Mouse (Mus musculus) layer of hippocampus, adult 9-10 months (tissue): Measurements from ENCODE around the gene Rps9.
"Not testable (repeated sequence)": the region's sequence is repeated elsewhere in the genome, so short reads cannot be mapped to it uniquely, and the experiment has no call there.

Experiments used
- DNase-seq: peaks from one replicate; pipeline ENCODE4 v3.0.0; 2022; ENCODE audit warnings: low spot score

Gene Rps9

GRCm38 (mm10) chr7:3698471-3698870 is 5.3 kb upstream of the Rps9 start:
- DNase-seq = no peak

GRCm38 (mm10) chr7:3703148-3703878 is 480 bp upstream of the Rps9 start:
- no peak for DNase-seq

- DNase-seq = no peak
These were observed 682 bp downstream of the Rps9 start for GRCm38 (mm10) chr7:3704475-3704874.

- DNase-seq = not testable (repeated sequence)
These were observed 1.7 kb downstream of the Rps9 start for GRCm38 (mm10) chr7:3705461-3705860.

GRCm38 (mm10) chr7:3705911-3706310 is 2.1 kb downstream of the Rps9 start:
- DNase-seq = no peak

GRCm38 (mm10) chr7:3706343-3706934 is 2.6 kb downstream of the Rps9 start:
- DNase-seq = no peak

GRCm38 (mm10) chr7:3707027-3707426 is 3.2 kb downstream of the Rps9 start:
- no peak for DNase-seq

- DNase-seq = no peak
These were observed 4.0 kb downstream of the Rps9 start for GRCm38 (mm10) chr7:3707568-3708413.

- DNase-seq = not testable (repeated sequence)
These were observed 4.7 kb downstream of the Rps9 start for GRCm38 (mm10) chr7:3708447-3708980.

DNA sequence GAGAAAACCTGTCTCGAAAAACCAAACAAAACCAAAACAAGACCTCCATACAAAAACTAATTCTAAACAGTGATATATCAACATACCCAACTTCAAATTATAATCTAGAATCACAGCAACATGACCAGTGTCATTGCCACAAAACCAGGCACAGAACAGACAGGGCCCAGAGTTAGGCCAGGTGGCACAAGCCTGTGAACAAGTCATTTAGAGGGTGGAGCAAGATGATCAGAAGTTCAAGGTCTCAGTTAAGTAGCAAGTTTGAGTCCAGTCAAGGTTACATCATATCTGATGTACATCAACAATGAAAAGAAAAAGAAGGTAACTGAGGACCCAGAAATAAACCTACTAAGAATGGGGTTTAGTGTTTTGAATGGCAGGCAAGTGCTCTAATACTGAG is 5.2 kb downstream of the Rps9 start:
- DNase-seq = no peak

DNA sequence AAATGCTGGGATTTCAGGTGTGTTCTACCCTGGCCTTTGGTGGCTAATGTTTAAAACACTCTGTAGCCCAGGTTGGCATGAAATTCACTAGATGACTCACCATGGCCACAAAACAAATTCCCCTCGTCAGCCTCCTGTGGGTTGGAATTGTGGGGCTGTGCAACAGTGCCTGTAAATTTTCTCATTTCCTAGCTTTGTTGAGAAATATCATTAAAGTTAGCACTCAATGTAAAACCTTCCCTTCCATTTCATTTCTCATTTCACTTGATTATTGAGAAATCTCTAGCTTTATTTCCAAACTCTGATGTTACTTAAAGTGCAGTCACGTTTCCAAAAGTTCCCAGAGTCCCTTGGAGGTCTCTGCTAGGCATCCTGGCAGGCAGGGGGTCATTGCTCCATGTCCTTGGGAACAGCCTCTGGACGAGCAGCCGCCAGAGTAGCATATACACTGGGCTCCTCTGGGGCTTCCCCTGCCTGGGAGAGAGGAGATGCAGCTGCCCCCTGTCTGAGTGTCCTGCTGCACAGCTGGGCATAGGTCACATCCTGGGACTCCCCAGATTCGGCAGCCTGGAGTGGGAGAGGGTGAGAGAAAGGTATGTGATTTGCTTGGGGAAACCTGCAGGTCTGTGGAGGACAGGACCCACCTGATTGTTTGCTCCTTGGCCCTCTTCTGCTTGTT is 8.6 kb downstream of the Rps9 start:
- DNase-seq = no peak

- no peak for DNase-seq
These were observed 11.5 kb downstream of the Rps9 start for GRCm38 (mm10) chr7:3715249-3715648.

- not testable (repeated sequence) for DNase-seq
These were observed 16.5 kb downstream of the Rps9 start, which contains the start of gene Pirb for GRCm38 (mm10) chr7:3720268-3720667. Gene Pirb, minus strand, starts transcription at chr7:3720391.

DNA sequence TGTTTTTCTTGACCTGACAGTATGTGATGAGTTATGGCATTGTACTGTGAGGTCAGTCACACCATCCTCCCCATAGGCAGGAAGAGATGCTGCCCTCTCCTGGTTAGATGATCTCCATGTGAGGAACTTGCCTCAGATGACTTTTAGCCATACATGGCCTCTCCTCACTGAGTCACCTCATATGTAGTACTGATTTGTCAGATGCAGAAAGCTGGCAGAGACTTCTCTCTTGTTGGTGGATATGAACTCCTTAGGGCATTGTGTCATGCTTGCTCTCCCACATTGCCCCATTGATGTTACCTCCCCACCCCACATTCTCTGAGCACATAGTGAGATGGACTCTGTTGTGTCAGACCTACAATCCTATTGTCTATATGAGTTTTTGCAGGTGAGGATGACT is 21.7 kb downstream of the Rps9 start:
- not testable (repeated sequence) for DNase-seq

GRCm38 (mm10) chr7:3732675-3733074 is 28.9 kb downstream of the Rps9 start:
- not testable (repeated sequence) for DNase-seq
